Mouse (Mus musculus): ENCODE results near the gene Xkr7.

GRCm38 (mm10) chr2:153060216-153060615, 28.6 kb downstream of the Xkr7 start:
- no peak for TF ChIP-seq CTCF (IDR thresholded peaks at IDR 0.05; ENCODE audit: low read depth, low read length)
- TF ChIP-seq EP300 (IDR thresholded peaks at IDR 0.05; ENCODE audit: insufficient read depth, low read depth, low read length), result no peak
- TF ChIP-seq POLR2A (IDR thresholded peaks at IDR 0.05; ENCODE audit: insufficient read depth, low read length), result no peak

Data from ES-Bruce4 (cell line).